Mouse (Mus musculus) urinary bladder, postnatal 14 days (tissue): ENCODE measurements around the gene Pbx1.

ENCODE experiments used
- DNase-seq: peaks from one replicate; pipeline ENCODE4 v3.0.0; 2021; ENCODE audit warnings: low spot score

Gene Pbx1

GRCm38 (mm10) chr1:168299928-168300365, 132.1 kb downstream of the Pbx1 start:
- DNase-seq, result no peak

- no peak for DNase-seq
Measured at GRCm38 (mm10) chr1:168299181-168299580, 132.9 kb downstream of the Pbx1 start.

DNA sequence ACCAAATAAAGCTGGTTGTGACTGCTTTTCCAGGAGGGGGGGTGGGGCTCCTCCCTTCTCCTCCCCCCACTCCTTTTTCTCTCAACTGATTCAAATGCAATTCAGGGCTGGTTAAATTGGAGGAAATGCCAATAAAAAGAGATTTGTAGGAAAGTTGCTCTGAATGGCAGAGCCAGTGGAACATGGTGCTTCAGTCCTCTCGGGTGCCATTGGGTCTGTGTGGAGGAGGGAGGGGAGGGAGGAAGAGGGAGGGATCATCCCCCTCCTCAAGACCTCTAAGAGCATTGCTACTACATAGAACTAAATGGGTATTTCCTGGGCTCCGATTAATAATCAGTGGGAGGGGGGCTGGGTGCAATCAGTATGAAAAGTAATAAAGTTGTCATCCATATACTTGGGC, 135.8 kb downstream of the Pbx1 start:
- no peak for DNase-seq

DNA sequence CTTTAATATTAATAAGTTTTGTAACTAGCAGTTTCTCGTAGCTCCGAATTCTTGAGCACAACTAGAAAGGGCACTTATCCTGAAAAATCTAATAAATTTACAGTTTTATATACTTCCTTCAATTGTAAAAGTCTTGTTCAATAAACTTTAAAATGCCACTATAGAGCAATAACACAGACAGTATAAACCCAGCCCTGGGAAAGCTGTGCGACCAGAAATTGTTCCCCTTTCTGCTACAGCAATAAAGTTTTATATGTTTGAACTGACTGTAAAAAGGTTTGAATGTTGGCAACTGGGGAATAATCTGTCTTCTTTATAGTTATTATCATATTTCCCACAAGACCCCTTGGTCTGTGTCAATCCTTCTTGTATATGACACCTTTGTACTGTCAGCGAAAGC, 136.3 kb downstream of the Pbx1 start:
- DNase-seq, result no peak

- DNase-seq, result no peak
Measured at GRCm38 (mm10) chr1:168293673-168294072, 138.4 kb downstream of the Pbx1 start.

DNA sequence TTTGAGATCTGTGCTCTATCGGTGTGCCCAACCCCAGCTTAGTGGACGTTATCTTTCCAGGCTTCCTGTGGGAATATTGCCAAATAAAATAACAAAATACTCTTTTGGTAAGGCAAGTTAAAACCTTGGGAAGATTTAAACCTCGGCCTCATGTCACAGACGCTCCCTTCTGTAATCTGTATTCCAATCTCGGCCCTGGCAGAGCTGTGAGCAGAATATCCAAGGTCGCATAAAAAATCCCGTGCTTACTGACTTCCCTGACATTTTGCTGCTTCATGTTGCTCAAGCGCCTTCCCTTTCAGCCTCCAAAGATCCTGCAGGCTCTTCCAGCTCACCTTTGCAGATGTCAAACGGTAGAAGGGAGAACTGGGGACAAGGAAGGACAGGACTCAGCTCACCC, 140.0 kb downstream of the Pbx1 start:
- no peak for DNase-seq

DNA sequence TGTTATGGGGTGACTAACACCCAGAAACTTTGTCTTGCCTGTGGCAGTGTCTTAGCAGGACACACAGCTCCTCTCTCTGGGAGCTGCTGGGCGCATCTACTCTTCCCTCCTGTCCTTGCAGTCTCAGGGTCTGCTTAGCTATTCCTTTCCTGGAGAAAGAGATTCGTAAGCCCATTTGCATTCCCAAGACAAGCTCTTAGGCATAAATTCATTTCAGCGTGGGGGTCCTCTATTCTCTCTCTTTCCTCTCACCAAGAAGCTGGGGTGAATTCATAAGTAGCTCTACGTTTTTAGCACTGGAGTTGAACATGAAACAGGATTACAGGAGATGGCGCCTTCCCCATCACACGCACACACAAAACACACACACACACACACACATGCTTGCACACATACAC, 140.4 kb downstream of the Pbx1 start:
- no peak for DNase-seq

DNA sequence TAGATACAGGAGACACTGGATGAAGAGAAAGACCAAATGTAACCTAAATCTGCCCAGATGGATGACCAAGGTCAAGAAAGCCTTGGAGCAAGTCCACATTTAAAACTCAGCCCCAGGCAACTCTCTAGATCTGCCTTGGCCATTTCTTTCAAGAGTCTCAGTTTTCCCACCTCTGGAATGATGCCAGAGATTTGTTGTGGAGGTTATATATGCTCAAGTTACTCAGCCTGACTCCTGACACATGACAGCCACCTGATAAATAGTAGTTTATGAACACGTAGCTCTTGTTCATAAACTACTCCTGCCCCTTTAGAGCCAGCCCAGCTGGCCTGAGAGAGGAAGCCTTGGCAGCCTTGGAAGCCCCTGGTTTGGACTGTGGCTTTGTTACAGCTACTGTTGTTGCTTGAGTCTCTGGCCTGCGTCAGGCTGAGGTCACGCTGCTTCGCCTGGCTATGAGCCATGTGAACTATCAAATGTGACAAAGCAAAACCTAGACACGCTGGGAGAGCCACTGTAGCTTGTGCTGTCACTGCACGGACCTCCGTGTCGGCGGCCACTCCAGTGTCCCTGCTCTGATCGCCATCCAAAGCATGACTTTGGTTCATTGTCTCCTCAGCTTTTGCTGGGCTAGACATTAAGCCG, 140.9 kb downstream of the Pbx1 start:
- peak; percentile 19 for DNase-seq

- DNase-seq, result no peak
Measured at GRCm38 (mm10) chr1:168290236-168290985, 141.7 kb downstream of the Pbx1 start.

DNA sequence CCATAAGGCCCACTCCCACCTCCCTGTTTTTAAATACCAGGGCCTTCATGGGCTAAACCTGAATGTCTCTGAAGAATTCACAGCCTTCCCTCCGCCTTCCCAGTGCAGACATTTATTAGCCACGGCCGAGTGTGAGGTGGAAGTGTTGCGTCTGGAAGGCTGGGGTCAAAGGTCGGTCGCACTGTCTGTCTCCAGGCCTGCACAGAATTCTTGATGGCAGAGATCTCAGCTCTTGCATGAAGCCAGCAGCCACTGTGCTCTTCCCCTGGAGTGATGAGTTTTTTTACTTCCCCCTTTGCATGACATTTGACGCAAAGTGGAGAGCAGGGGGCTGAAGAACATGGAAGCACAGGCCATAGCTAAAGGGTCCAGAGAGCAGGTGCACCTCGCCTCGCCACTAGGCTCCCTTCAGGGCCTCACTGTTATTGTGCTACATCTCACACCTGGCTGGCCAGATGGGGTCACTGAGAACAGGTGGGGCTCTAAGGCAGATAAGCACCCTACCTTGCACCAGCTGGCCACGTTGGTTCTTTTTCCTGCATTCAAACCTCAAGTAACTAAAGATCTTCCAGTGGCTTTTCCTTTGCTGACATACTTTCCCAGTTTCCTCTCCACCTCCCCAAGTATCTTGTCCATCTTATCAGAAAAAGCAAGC, 143.1 kb downstream of the Pbx1 start:
- no peak for DNase-seq

DNA sequence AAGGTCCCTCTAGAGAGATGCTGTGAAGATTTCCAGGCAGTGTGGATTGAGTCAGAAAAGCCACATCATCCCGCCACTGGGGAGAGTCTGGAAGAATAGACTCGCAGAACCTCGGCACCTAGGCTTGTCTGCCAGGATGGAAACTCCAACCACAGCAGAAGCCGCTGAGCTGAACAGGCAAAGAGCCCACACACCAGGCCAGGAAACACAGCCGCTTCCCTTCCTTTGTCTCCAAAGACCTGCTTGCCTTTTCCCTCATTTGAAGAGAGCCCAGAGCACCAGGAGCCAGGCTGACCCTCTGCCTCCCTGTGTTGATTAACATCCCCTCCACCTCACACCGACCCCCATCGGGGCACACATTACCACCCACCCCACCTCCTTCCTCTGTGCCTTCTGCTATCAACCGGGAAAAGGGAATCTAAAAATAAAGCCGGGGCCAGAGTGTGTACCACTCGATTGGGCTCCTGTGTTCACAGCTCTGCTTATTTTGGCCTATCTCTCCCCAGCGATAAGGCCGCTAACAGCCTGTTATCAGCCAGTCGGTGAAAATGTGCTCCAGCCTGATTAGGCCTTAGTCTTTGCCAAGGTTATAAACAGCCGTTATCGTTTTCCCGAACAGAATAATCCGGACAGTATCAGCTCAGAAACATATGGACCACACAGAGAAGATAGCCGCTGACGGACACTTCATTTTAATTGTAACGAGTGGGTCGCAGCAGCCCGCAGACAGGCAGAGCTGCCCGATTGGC, 144.1 kb downstream of the Pbx1 start:
- DNase-seq, result peak; percentile 35

DNA sequence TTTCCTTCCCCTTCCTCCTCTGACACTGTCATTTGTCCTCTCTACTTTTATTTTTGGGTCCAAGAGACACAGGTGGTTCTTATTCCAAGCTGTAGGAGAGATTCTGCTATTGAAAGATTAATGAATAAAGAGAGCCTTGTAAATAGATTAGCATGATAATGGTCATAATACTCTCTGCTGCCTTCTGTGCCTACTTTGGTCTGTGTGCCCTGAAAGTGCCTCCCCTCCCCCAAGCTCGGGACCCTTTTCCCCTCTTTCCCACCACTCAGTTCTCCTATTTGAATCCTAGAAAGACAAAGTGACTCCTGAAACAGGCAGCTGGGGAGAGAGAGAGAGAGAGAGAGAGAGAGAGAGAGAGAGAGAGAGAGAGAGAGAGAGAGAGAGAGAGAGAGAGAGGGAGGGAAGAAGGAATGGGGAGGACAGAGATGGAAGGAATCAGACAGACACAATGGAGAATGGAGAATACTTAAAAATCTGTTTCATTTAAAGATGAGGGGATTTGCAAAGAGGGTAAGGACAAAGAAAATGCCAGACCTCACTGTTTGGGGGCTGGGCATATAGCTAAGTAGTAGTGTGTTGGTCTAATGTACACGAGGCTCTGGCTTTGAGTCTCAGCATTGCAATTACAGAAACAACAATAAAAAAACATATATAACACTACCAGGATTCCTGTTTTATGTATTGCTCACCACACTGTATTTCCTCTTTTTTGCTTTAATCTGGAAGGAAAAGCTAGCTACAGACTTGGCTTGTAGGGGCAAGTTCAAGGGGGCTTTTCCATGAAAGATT, 145.0 kb downstream of the Pbx1 start:
- no peak for DNase-seq

DNA sequence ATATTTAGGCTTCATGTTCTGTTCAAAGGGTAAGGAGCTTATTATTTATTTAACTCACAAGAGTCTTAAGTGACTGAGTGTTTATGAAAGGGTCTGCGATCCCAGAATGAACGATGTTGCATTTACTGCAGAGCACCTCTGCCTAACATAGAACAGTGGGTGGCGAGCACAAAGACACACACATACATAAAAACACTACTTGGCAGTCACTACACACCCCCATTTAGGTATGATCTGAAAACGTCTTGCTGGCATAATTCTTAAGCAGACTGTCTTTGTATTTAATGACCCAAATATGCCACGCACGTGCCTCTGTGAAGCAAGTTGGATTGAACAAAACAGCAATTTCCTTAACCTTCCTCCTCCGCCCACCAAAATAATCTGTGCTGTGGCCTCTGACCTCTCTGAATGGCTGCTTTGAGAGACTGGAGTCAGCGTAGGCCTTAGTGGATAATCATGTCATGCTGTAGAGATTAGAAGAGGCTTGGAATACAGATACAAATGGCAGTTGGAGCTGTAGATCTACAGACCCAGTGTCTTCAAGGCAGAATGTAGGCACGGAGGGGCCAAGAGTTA, 147.4 kb downstream of the Pbx1 start:
- no peak for DNase-seq

GRCm38 (mm10) chr1:168283841-168284565, 148.1 kb downstream of the Pbx1 start:
- DNase-seq, result no peak

- no peak for DNase-seq
Measured at GRCm38 (mm10) chr1:168283421-168283820, 148.6 kb downstream of the Pbx1 start.

GRCm38 (mm10) chr1:168275678-168276077, 156.4 kb downstream of the Pbx1 start:
- no peak for DNase-seq

DNA sequence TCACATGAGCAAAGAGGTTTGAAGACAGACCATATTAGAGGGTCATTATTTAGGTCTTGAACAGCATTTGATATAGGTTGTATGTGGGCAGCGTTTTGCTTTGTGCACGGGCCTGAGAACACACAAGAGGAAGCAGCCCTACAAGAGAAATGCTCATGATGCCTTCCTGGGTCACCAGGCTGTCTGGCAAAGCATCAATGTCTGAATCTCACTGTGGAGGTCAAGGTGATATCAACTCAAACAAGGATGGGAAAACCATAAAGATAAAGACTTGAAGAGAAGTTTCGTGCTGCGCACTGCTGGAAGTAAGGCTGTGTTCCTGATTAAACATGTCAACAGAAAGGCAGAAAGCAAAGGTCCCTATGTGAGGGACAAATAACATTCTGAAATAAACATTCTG, 157.8 kb downstream of the Pbx1 start:
- no peak for DNase-seq

- no peak for DNase-seq
Measured at GRCm38 (mm10) chr1:168272091-168272490, 160.0 kb downstream of the Pbx1 start.

DNA sequence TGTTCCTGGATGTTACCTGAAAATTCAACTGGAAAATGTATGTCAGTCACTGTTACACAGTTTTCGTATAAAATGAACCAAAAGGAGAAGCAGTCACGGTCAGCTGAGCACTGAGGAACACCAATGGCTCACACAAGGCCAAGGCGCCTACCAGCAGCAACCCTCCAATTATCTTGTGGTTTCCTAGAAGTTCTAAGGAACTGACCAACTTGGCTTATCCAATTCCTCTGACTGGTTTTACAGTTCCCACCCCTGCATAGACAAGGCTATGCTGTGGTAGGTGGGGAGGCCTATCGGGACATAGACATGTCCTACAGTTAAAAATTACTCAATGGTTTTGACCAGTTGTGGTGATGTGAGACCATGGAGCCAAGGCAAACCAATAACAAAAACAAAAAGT, 160.9 kb downstream of the Pbx1 start:
- no peak for DNase-seq

- DNase-seq, result peak; percentile 43
Measured at GRCm38 (mm10) chr1:168268751-168269623, 163.1 kb downstream of the Pbx1 start.
